Mouse (Mus musculus) T-cell, adult 66 days (primary cell): Measurements from ENCODE around the gene Mageb2. TPM values are rescaled to one million over a fixed set of nuclear protein-coding genes. Genes with fewer than 3 reads are reported as not detected.

Experiments
- total RNA-seq, 2 experiments: library from RNA; stranded (reverse); gene quantifications; 3 replicates in 1 of 2; 4 replicates in 1 of 2; pipeline ENCODE4 v1.2.4; 2023

Mageb2 gene
- total RNA-seq, result not detected

GRCm38 (mm10) chrX:91331390-91331789 is at the start of gene Mageb2:
TSS of gene Mageb2 (plus strand) at chrX:91331690.

Other genes starting within 250 kb of the Mageb2 start
- gene Gm5072, start 60.8 kb downstream of the Mageb2 start, total RNA-seq, result not detected
- gene Gm8914, start 148.4 kb downstream of the Mageb2 start, total RNA-seq, result not detected
- not detected for gene 1700084M14Rik, start 244.2 kb downstream of the Mageb2 start, total RNA-seq